Mouse (Mus musculus): ENCODE results near the gene Tubd1.
A peak's percentile ranks its signal among the peaks of the same experiment; 100 is the strongest.

DNA sequence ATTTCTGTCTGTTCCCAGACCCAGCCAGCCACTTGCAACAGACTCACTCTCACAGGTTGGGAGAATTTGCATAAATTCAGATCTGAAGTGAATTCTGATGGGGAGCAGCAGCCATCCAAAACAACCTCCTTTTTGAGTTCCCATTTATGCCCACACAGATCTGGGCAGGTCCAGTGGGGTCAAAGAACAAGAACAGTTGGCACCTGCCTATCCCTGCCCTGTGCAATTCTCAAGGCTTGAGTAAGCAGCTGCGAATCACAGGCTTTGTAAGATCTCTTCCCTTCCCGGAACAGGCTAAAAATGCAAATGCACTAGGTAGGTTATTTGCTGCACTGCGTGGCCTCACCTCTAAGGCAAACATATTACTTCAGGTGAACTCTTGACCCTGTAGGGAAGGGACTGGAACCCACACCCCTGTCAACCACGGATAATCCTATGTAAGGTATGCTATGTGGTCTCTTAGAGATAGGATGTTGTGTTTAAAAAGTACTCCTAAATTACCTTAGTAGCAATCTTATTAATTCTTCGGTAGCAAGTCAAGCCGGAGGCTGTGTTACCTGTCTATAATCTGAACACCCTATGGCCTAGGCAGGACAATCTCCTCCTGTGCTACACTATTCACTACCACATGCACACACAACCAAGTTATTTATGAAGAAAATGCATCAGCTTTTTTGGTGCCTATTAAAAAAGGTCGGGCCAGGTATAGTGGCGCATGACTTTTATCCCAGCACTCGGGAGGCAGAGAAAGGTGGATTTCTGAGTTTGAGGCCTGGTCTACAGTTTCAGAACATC, 35.7 kb downstream of the Tubd1 start:
- TF ChIP-seq CTCF (IDR thresholded peaks at IDR 0.05; ENCODE audit: borderline replicate concordance, insufficient read depth, low read length) (no peak), POLR2A (IDR thresholded peaks at IDR 0.05; ENCODE audit: low read depth, low read length) (peak; percentile 90)

Measured in embryonic fibroblast, embryonic 13.5 days (primary cell).